Mouse (Mus musculus) macrophage (primary cell): ENCODE measurements around the gene Fbrsl1. TPM values are rescaled to one million over a fixed set of nuclear protein-coding genes. Genes with fewer than 3 reads are reported as not detected.

ENCODE experiments used
- H3K27ac ChIP-seq: fragments of 350-480 bp; formaldehyde crosslinking; 2 replicates; pipeline ENCODE4 v1.9.0; 2021
- H3K36me3 ChIP-seq: fragments of 350-480 bp; formaldehyde crosslinking; 2 replicates; pipeline ENCODE4 v1.9.0; 2021; ENCODE audit errors: inconsistent target
- H3K4me3 ChIP-seq: fragments of 350-480 bp; formaldehyde crosslinking; 2 replicates; pipeline ENCODE4 v1.9.0; 2021; ENCODE audit errors: inconsistent target
- H3K79me2 ChIP-seq: fragments of 350-480 bp; formaldehyde crosslinking; 2 replicates; pipeline ENCODE4 v1.9.0; 2021; ENCODE audit errors: inconsistent target
- WGBS: methylation state at CpG from one replicate; pipeline ENCODE4 v1.1.7; 2026; ENCODE audit warnings: inconsistent platforms; ENCODE audit not compliant: missing documents; 5-methylcytosine and 5-hydroxymethylcytosine counted together
- polyA plus RNA-seq: library from polyadenylated mRNA; stranded (reverse); fragments of 250-400 nt; gene quantifications from 3 replicates; pipeline ENCODE4 v1.2.4, GENCODE M21; 2018; ENCODE audit warnings: inconsistent platforms
- total RNA-seq, 78 experiments: library from RNA; depleted of rRNA; stranded (reverse); fragments of 250-400 nt; gene quantifications; 1 replicate in 9 of 78; 2 replicates in 24 of 78; 3 replicates in 43 of 78; 4 replicates in 2 of 78; pipeline ENCODE4 v1.2.4; 2018; ENCODE audit warnings: inconsistent platforms in 56 of 78

The Fbrsl1 gene
- total RNA-seq (2018; cell fraction: chromatin; rRNA removed), result 100 to 1,000 TPM in 4 of 26 experiments, 10 to 100 TPM in 22; 27.4 to 134 (median 55.6) TPM
- 10 to 100 TPM; 11.8 to 42.9 (median 20.4) TPM for total RNA-seq (2018; cell fraction: cytosol; rRNA removed)
- 100 to 1,000 TPM in 1 of 26 experiments, 10 to 100 TPM in 25; 22.6 to 101 (median 46.3) TPM for total RNA-seq (2018; cell fraction: nucleus; rRNA removed)
- polyA plus RNA-seq, result 10.0 to 18.7 TPM (median 11.8 TPM) in 3 replicates

DNA sequence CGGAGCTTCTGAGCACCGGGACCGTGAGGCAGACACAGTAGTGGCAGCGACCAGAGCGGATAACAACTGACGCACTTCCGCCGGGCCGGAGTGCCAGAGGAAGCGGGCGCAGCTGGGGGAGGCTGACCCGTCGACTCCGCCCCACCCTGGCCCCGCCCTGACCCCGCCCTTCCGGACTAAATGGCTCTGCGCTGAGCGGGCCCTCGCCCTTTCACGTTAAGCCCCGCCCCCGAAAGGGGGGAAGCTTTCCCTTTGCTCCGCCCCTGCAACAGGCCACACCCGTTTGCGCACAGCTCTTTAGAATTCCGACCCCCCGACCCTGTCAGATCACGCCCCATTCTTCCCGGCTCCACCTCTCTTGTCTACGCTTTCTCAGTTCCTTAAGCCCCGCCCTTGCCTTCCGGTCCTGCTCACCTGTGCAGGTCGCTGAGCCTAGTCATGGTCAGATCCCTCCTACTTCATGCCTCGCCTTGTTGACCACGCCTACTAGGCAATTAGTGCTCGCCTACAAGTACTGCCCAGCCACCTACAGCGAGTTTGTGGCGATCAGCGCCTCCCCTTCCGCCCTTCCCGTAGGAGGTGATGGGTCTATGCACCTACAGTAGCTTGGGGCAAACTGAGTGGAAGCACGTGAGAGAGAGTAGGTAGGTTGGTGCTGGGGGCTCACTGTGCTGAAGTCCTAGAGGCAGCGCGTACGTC is at the start of gene Fbrsl1:
Fbrsl1 (minus strand) TSS at position 68 of the 699 bp plus-strand sequence.
- peaks cover 42% of the 10 kb centered on the region for H3K79me2 ChIP-seq
- peak within 1 kb of the TSS; percentile 49 for H3K27ac ChIP-seq
- peak within 1 kb of the TSS; percentile 72 for H3K4me3 ChIP-seq
- WGBS, result under 1% methylated on average over 39 of the region's 46 CpGs
- H3K36me3 ChIP-seq, result no peaks in the 10 kb centered on the region

DNA sequence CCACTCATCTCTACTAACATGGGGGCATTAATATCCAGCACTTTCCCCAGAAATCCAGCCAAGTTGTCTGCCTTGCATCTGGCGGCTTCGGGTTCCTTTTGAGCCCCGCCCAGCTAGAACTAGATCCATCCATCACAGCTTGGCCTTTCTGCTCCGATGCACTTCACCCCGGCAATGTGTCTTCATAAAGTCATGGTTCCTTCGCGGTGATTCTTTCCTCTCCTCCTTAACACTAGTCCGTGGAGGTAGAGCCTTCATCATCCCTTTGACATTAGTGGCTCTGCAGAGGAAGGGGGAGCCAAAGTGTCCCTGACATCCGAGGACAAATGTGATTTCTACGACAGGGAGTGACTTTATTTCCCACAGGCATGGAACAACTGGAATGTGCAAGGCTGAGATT is 49.8 kb upstream of the Fbrsl1 start:
- H3K4me3 ChIP-seq, result no peak overlapping the region
- 81% methylated on average over 10 of the region's 10 CpGs for WGBS
- H3K79me2 ChIP-seq, result no peaks in the 10 kb centered on the region
- H3K27ac ChIP-seq, result no peak overlapping the region
- no peaks in the 10 kb centered on the region for H3K36me3 ChIP-seq

- Histone ChIP-seq H3K79me2 (no peaks in the 10 kb centered on the region), H3K27ac (no peak overlapping the region), H3K36me3 (no peaks in the 10 kb centered on the region), H3K4me3 (no peak overlapping the region)
- WGBS, result 91% methylated on average over 5 of the region's 5 CpGs
Observed at GRCm38 (mm10) chr5:110497556-110497955, 49.3 kb upstream of the Fbrsl1 start.

DNA sequence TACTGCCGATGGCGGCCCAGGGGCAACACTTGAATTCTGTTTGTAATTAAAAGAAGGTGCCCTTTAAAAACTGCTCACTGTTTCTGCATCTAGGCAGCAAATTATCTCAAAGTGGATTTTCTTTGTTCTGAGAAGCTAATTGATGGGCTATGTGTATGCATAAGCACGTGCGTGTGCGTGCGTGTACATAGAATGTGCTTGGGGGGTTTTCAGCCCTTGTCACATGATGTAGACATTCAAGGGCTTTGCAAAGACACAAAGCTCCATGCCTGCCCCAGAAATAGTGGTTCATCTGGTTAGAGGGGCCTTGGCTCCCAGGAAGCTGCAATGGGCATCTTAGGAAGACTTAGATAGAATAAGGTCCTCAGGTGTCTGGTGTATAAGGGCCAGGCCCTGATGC is 46.7 kb upstream of the Fbrsl1 start:
- Histone ChIP-seq H3K4me3 (no peak overlapping the region), H3K79me2 (no peaks in the 10 kb centered on the region), H3K27ac (no peak overlapping the region), H3K36me3 (no peaks in the 10 kb centered on the region)
- 97% methylated on average over 6 of the region's 6 CpGs for WGBS

GRCm38 (mm10) chr5:110494396-110494795 is 46.1 kb upstream of the Fbrsl1 start:
- Histone ChIP-seq H3K27ac (no peak overlapping the region), H3K79me2 (no peaks in the 10 kb centered on the region), H3K36me3 (no peaks in the 10 kb centered on the region), H3K4me3 (no peak overlapping the region)
- WGBS, result 66% methylated on average over 4 of the region's 4 CpGs

DNA sequence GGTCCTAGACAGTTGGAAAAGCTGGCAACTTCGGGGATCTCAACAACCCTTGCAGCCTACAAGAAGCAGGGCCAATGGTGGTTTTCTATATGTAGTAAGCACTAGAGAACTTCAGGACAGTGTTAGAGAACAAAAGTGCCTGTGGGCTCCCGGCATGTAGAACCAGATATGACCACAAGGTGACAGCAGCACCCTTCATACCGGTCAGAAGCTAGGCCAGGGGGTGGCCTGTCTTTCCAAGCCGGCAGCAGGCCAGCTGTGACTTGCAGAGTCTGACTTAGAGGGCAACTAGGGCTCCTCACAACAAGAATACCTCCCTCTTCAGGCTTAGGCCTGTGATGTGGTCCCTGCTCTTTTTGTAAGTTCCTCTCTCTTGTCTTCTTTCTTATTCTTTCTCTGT is 45.5 kb upstream of the Fbrsl1 start:
- H3K79me2 ChIP-seq, result no peaks in the 10 kb centered on the region
- no peak overlapping the region for H3K4me3 ChIP-seq
- no peak overlapping the region for H3K27ac ChIP-seq
- H3K36me3 ChIP-seq, result no peaks in the 10 kb centered on the region
- 1% methylated on average over 4 of the region's 4 CpGs for WGBS

- WGBS, result 68% methylated on average over 4 of the region's 4 CpGs
Observed at GRCm38 (mm10) chr5:110489639-110490038, 41.3 kb upstream of the Fbrsl1 start.

GRCm38 (mm10) chr5:110487943-110488342 is 39.6 kb upstream of the Fbrsl1 start:
- Histone ChIP-seq H3K4me3 (no peak overlapping the region), H3K36me3 (no peaks in the 10 kb centered on the region), H3K79me2 (no peaks in the 10 kb centered on the region), H3K27ac (no peak overlapping the region)
- 55% methylated on average over 1 of the region's 1 CpGs for WGBS

More at GRCm38 (mm10) chr5:110489639-110490038, 41.3 kb upstream of the Fbrsl1 start:
- Histone ChIP-seq H3K4me3 (no peak overlapping the region), H3K79me2 (no peaks in the 10 kb centered on the region), H3K36me3 (no peaks in the 10 kb centered on the region), H3K27ac (no peak overlapping the region)

DNA sequence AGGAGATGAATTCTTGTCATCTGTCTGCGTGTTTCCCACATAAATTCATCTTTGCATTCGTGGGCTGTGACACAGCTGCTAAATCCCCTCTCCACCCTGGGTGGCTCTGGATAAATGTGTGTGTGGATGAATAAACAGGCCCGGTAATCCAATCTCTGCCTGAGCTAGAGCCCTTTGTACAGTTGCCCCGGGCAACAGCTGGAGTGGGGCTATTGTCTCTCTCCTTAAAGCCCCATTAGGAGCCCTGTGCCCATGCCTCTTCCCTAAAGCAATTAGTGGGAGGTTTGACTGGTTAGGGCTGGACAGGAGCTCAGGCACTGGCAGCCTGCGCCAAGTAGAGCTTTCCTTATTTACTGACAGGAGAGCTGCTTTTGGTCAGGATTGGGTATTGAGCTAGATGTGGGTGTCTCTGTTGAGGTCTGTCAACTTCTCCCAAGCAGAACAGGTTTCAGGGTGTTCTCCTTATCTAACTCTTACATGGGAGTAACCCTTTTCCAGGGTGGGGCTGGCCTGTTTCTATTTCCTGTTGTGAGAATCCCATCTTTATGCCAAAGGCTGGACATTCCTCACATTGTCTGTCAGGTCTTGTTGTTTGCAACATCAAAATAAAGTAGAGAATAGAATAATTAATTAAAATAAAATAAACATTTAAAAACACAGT is 38.5 kb upstream of the Fbrsl1 start:
- 87% methylated on average over 5 of the region's 5 CpGs for WGBS
- Histone ChIP-seq H3K36me3 (no peaks in the 10 kb centered on the region), H3K79me2 (no peaks in the 10 kb centered on the region), H3K4me3 (no peak overlapping the region), H3K27ac (no peak overlapping the region)

DNA sequence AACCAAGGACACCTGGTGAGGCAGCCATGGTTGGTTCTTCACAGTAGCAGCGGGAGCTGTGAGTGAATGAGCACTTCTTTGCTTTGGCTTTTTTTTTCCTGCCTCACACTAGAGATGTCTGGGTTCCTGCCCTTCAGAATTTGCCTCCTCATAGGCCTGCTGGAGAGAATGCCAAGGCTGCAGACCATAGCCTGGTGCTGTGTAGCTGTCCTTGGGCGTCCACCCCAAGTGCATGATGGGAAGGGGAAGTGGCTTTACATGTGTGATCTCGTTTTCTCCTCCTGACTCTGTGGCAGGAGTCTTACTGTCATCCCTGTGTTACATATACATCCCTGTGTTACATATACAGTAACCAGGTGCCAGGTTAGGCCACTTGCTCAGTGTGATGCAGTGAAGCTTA is 36.4 kb upstream of the Fbrsl1 start:
- Histone ChIP-seq H3K36me3 (no peaks in the 10 kb centered on the region), H3K27ac (no peak overlapping the region), H3K79me2 (no peaks in the 10 kb centered on the region), H3K4me3 (no peak overlapping the region)
- WGBS, result 50% methylated on average over 3 of the region's 3 CpGs

DNA sequence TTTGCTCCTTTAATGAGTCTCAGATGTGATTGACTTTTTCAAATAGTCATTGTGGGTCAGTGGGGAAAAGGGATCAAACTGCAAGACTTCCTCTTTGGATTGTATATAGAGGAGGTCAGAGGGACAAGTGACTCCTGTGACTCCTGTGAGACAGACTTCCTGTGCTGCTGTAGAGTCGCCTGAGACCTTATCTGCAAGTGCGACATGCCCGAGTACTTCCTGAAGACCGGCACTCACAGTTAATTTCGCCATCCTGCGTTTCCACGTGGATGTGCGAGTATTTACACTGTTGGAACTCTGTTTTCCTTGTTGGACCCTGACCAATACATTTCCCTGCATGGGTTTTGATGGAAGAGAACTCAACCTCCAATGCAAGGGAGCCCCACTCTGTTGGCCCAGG is 30.9 kb upstream of the Fbrsl1 start:
- 8% methylated on average over 8 of the region's 8 CpGs for WGBS
- Histone ChIP-seq H3K4me3 (no peak overlapping the region), H3K36me3 (no peaks in the 10 kb centered on the region), H3K27ac (no peak overlapping the region), H3K79me2 (no peaks in the 10 kb centered on the region)

DNA sequence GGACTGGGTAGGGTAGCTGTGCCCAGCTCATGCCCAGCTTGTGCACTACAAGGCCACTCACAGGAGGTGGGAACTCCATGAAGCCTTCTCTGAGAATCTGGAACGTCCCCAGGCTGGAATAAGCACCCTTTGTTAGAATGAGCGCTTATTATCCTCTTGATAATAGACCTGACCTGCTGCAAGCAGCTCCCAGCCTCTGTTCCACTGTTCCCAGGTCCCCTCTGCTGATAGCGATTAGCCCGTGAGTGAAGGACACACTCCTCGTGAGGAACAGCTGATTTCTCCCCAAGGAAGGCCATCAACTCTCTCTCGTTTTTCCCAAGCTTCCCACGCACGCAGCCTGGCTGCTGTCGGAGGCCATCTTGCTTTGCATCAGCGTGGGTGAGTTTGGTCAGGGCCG is 25.9 kb upstream of the Fbrsl1 start:
- Histone ChIP-seq H3K79me2 (no peaks in the 10 kb centered on the region), H3K4me3 (no peak overlapping the region), H3K36me3 (no peaks in the 10 kb centered on the region), H3K27ac (no peak overlapping the region)
- 94% methylated on average over 11 of the region's 11 CpGs for WGBS

DNA sequence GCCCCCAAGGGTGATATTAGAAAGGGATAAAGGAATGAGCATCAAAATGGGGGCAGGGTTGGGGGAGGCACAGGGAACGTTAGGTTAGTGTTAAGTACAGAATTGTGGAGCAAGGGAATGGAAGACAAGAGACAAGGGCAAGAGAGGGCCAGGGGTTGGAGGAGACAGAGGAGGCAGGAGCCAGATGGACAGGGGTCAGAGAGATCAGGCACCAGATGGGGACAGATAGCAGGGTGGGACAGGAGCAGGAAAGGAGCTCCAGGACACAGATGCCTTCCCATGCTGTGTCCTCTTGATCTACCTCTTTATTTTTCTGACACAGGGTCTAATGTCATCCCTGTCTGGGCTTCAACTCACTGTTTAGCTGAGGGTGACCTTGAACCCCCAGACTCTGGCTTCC is 24.5 kb upstream of the Fbrsl1 start:
- H3K36me3 ChIP-seq, result no peaks in the 10 kb centered on the region
- H3K4me3 ChIP-seq, result no peak overlapping the region
- H3K27ac ChIP-seq, result no peak overlapping the region
- H3K79me2 ChIP-seq, result no peaks in the 10 kb centered on the region
- WGBS, result 94% methylated on average over 1 of the region's 1 CpGs

GRCm38 (mm10) chr5:110471981-110472476 is 23.7 kb upstream of the Fbrsl1 start:
- H3K79me2 ChIP-seq, result no peaks in the 10 kb centered on the region
- H3K27ac ChIP-seq, result no peak overlapping the region
- no peaks in the 10 kb centered on the region for H3K36me3 ChIP-seq
- H3K4me3 ChIP-seq, result no peak overlapping the region
- WGBS, result 88% methylated on average over 5 of the region's 5 CpGs

DNA sequence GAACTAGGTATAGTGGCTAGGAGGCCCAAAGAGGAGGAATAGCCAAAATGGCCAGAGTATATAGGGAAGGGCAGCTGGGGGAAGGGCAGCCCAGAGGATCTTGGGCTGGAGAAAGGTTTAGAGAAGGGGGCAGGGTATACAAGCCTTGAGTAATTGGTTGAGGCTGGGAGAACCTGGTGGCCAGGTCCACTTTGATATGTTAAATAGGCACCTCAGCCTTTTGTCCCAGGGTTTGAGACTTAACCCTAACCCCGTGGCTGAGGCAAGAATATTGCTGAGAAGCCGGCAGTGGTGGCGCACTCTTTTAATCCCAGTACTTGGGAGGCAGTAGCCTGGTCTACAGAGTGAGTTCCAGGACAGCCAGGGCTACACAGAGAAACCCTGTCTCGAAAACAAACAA is 23.0 kb upstream of the Fbrsl1 start:
- WGBS, result 78% methylated on average over 4 of the region's 4 CpGs
- no peaks in the 10 kb centered on the region for H3K79me2 ChIP-seq
- H3K27ac ChIP-seq, result no peak overlapping the region
- H3K36me3 ChIP-seq, result no peaks in the 10 kb centered on the region
- no peak overlapping the region for H3K4me3 ChIP-seq
